Mouse (Mus musculus) lung, postnatal 0 days (tissue): Measurements from ENCODE around the gene Gmcl1.
A peak's percentile ranks its signal among the peaks of the same experiment; 100 is the strongest.

Source experiments
- CTCF ChIP-seq: IDR thresholded peaks from 2 replicates; pipeline ENCODE4 v1.5.1; 2016; ENCODE audit warnings: antibody characterized with exemption, mild to moderate bottlenecking
- EP300 ChIP-seq: IDR thresholded peaks from 2 replicates; pipeline ENCODE4 v1.6.1; 2016; ENCODE audit warnings: antibody characterized with exemption, mild to moderate bottlenecking, control low read depth

DNA sequence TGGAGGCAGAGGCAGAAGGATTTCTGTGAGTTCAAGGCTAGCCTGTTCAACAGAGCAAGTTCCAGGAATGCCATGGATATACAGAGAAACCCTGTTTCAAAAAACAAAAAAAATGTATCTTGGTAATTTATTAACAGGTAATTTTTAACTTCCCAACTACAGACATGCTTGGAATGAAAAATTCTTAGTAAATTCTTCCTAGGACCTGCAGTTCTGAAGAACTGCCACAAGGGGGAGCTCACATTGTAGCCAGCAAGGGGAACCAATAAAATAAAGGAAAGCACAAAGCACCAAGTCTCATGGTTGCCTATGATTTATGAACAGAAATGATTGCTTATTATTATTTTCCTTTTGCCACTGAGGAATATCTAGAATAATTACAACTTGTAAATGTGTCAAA is 14.0 kb upstream of the Gmcl1 start:
- TF ChIP-seq CTCF: peak; percentile 85
- no peak for TF ChIP-seq EP300
